Mouse (Mus musculus) monocyte, adult 2 months (primary cell): ENCODE results near the gene Plgrkt.
"Not testable (repeated sequence)": the region's sequence is repeated elsewhere in the genome, so short reads cannot be mapped to it uniquely, and the experiment has no call there.

Source experiments
- DNase-seq, 2 experiments: peaks; one replicate each; pipeline ENCODE4 v3.0.0; 2022; ENCODE audit warnings: low spot score in 2 of 2, low read depth in 1 of 2

The Plgrkt gene

GRCm38 (mm10) chr19:29366969-29367622, at the start of gene Plgrkt, which contains the start of gene Cd274:
Gene Plgrkt, minus strand, starts transcription at chr19:29367390.
Gene Cd274, plus strand, starts transcription at chr19:29367455.
- DNase-seq, result peak; percentile 31 to 58

- no peak for DNase-seq
Observed at GRCm38 (mm10) chr19:29416393-29416902, 49.3 kb upstream of the Plgrkt start.

DNA sequence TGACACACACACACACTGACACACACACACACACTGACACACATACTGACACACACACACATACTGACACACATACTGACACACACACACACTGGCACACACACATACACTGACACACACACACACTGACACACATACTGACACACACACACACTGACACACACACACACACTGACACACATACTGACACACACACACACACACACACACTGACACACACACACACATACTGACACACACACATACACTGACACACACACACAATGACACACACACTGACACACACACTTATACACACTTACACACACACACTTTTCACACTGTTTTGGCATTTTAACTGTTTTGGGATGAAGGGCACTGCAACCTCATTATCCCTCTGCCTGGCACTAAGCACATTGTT, 47.7 kb upstream of the Plgrkt start:
- not testable (repeated sequence) for DNase-seq

- peak in 1 of 2 experiments; percentile 3 for DNase-seq
Observed at GRCm38 (mm10) chr19:29414513-29414912, 47.3 kb upstream of the Plgrkt start.

- DNase-seq, result no peak
Observed at GRCm38 (mm10) chr19:29412476-29413420, 45.6 kb upstream of the Plgrkt start.

- DNase-seq, result no peak
Observed at GRCm38 (mm10) chr19:29410619-29411018, 43.4 kb upstream of the Plgrkt start, which contains the start of gene Pdcd1lg2. Gene Pdcd1lg2, plus strand, starts transcription at chr19:29410919.

DNA sequence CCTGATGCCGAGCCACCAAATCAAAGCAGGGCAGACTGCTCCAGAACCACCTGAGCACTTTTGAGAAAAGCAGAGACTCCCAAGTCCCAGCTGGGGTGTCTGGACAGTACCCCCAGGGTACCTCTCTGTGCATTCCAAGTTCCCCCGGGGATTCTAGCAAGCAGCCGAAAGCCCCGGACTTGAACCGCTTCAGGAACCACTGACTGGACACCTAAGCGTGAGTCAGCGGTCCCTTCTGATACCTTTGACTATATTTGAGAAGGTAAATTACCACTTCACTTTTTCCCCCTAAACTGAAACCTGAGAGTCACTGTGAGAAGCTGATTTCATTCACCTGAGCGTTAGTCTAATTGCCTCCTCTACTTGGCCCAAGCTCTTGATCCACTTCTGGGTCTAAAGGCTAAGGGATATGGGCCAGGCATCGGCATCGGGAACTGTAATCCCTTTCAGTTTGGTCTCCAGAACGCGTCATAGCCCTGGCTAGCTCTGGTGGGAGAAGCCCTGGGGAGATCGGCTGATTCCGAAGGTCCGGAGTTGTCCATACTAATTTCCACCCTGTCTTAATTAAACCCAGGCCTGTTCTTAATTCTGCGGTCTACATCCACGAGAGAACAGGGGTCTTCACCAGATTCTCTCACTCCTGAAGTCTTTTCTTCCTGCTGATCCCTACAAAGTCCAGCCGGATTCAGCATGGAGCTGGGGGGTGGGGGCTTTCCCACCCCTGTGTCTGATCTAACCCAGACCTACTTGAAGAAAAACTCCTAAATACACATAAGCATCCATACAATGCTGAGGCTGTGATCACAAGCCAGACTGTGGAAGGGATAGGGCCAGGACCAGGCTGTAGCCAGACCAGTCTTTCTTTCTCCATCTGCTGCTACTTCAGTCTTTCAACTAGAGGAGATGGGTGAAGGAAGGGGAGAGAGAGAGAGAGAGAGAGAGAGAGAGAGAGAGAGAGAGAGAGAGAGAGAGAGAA, 39.1 kb upstream of the Plgrkt start:
- no peak for DNase-seq

DNA sequence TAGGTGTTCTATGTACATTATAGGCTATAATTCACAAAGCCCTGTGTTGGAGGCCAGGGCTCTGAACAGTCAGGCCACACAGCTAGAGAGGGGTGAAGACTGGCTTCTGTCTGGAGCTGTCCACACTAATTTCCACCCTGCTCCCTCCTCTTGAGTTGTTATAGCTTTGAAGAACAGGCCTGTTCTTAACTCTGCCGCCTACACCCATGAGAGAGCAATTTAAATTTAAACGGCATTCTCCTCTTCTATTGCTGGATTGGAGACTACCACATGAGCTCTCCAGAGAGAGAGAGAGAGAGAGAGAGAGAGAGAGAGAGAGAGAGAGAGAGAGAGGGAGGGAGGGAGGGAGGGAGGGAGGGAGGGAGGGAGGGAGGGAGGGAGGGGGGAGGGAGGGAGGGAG, 38.2 kb upstream of the Plgrkt start:
- no peak for DNase-seq

- no peak for DNase-seq
Observed at GRCm38 (mm10) chr19:29403251-29403650, 36.1 kb upstream of the Plgrkt start.

- no peak for DNase-seq
Observed at GRCm38 (mm10) chr19:29402621-29403020, 35.4 kb upstream of the Plgrkt start.

- DNase-seq, result no peak
Observed at GRCm38 (mm10) chr19:29400466-29400865, 33.3 kb upstream of the Plgrkt start.

- no peak for DNase-seq
Observed at GRCm38 (mm10) chr19:29399786-29400185, 32.6 kb upstream of the Plgrkt start.

DNA sequence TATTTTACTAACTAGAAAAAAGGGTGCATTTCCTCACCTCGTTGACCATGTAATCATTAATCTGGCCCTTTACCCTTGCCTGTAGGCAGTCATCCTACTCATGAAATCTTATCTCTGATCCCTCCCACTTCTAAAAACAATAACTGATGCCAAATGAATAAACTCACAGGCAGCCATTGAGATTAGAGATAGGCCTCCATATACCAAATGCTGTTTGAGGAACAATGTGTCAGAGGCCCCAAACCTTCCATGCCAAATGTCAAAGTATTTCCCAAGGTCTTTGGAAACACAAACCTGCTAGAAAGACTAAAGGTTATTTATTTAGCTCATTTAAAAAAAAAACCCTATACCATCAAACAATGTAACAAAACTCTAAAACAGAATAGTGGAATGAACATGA, 29.2 kb upstream of the Plgrkt start:
- no peak for DNase-seq

- DNase-seq, result no peak
Observed at GRCm38 (mm10) chr19:29394721-29395120, 27.5 kb upstream of the Plgrkt start.

DNA sequence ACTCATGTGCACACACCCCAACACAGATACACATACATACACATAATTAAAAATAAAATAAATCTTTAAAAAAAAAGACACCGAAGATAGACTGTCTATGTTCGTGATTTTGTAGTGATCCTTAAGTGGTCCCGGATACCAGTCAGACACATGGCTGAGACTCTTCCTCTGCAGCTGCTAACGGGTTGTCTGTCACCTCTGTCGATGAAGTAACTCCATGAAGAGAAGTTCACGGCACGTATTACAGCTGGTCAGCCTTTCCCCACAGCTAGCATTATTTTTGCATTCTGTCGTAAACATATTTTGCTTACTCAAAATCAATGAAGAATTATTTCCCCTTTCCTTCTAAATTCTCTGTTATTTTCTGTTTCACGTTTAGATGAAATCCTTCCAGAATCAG, 26.1 kb upstream of the Plgrkt start:
- DNase-seq, result no peak

DNA sequence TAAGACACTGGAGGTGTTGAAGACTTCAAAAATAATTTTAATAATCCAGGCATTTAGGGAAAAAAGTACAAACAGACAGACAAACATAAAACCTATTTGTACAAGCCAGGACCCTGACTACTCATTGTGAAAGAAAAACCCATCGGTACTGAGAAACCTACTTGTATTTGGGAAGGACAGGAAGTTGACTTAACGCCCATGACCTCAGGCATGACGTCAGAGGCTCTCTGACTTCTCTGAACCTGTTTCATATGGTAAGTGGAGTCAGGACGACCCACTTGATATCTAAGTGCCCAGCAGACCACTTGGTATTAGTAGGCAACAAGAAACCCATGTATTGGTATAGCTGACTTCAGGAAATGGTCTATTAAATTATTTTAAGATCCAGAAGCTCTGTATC, 24.1 kb upstream of the Plgrkt start:
- no peak for DNase-seq

- no peak for DNase-seq
Observed at GRCm38 (mm10) chr19:29390483-29390882, 23.3 kb upstream of the Plgrkt start.

- DNase-seq, result no peak
Observed at GRCm38 (mm10) chr19:29388818-29389217, 21.6 kb upstream of the Plgrkt start.

GRCm38 (mm10) chr19:29385822-29386221, 18.6 kb upstream of the Plgrkt start:
- no peak for DNase-seq

GRCm38 (mm10) chr19:29384994-29385393, 17.8 kb upstream of the Plgrkt start:
- DNase-seq, result peak; percentile 40 to 54

GRCm38 (mm10) chr19:29384412-29384811, 17.2 kb upstream of the Plgrkt start:
- no peak for DNase-seq
